Mouse (Mus musculus): ENCODE data around the gene Tsga8. TPM values are rescaled to one million over a fixed set of nuclear protein-coding genes. Genes with fewer than 3 reads are reported as not detected.

Tsga8 gene
- total RNA-seq (2014; fragmentation: Nextera tagmentation) (not detected in 2 replicates), total RNA-seq (2017) (not detected in 2 replicates)

- ATAC-seq (replicated peaks; ENCODE audit: poor library complexity, severe bottlenecking) = no peak
These were observed at the start of gene Tsga8 for GRCm38 (mm10) chrX:83487598-83487997. Tsga8 (minus strand) TSS chrX:83487924.

Data from granulocyte monocyte progenitor cell, adult 5-6 weeks (primary cell).